Mouse (Mus musculus): Measurements from ENCODE around the gene Slc51a. TPM values are rescaled to one million over a fixed set of nuclear protein-coding genes. Genes with fewer than 3 reads are reported as not detected.

The Slc51a gene
- total RNA-seq, 2 experiments from 2014 or later, result 2.3 TPM

- DNase-seq, result no peak
- intact Hi-C loops (cut with DNase I), result no loop called here
Observed at GRCm38 (mm10) chr16:32441432-32441831, 46.2 kb downstream of the Slc51a start.

- intact Hi-C loops (cut with DNase I), result no loop called here
- no peak for DNase-seq
Observed at GRCm38 (mm10) chr16:32437266-32437665, 50.4 kb downstream of the Slc51a start.

GRCm38 (mm10) chr16:32436657-32437056, 51.0 kb downstream of the Slc51a start:
- DNase-seq, result no peak
- intact Hi-C loops (cut with DNase I), result no loop called here

- no peak for DNase-seq
- intact Hi-C loops (cut with DNase I), result loop anchor here (5.0 kb wide), 1 partner anchor 102 kb away; the partner anchor contains the start of gene Ubxn7
Observed at GRCm38 (mm10) chr16:32434691-32435090, 53.0 kb downstream of the Slc51a start.

DNA sequence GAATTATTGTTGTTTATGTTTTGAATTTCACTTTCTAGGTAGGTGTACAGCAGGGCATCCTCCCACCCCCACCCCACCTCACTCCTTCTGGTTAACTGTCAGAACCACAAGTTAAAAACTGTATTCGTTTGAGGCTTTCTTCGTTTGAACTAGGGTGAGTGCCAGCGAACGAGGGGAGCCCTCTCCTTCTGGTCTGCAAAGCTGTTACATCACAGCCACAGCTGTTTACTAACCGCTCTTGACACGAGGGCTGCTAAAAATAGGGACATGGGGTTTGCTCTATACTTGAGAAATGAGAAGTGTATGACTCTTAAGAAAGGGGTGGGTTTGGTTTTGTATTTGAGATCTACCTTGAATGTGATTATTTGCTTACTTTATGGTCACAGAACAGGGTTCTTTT, 53.6 kb downstream of the Slc51a start:
- intact Hi-C loops (cut with DNase I), result loop anchor here (5.0 kb wide), 1 partner anchor 102 kb away; the partner anchor contains the start of gene Ubxn7
- DNase-seq, result peak; percentile 25 to 43

- DNase-seq, result no peak
- intact Hi-C loops (cut with DNase I), result loop anchor here (5.0 kb wide), 1 partner anchor 101 kb away; the partner anchor contains the start of gene Ubxn7
Observed at GRCm38 (mm10) chr16:32433138-32433537, 54.5 kb downstream of the Slc51a start.

DNA sequence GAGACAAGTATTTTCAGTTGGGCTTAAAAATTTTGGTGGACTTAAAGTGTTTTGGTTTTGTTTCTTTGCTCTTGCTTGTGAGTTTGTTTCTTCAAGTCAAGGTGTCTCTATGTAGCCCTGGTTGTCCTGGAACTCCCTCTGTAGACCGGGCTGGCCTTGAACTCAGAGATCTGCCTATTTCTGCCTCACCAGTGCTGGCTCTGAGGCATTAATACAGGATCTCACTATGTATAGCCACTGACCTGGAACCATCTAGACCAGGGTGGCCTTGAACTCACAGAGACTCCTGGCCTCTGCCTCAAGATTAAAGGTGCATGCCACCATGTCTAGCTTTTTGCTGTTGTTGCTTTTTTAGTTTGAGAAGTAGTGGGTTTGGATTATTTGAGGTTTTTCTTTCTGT, 55.8 kb downstream of the Slc51a start:
- DNase-seq, result no peak
- intact Hi-C loops (cut with DNase I), result loop anchor here (5.0 kb wide), 1 partner anchor 100 kb away; the partner anchor contains the start of gene Ubxn7

DNA sequence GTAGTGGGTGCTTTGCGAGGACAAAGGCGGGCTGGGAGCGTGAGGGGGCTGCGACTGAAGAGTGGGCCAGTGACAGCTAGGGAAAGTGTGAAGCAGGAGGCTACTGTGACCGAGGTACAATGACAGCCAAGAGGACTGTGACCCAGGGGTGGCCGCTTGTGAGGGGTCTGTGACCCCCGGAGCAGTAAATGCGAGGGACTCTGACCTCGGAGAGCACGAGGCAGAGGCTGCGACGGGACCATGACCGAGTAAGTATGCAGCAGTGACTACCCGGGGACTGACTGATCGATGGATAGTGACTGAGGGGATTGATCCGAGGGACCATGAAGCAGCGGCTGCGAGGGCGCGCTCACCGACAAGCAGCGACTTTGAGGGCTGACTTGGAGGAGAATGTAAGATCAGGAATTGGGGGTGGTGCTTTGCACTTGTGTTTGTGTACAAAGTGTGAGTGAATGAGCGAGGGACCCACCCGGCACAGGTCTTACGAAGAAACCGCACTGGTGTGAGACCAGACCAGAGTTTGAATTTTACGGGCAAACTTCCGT, 56.6 kb downstream of the Slc51a start:
- intact Hi-C loops (cut with DNase I), result loop anchor here (5.0 kb wide), 1 partner anchor 99 kb away; the partner anchor contains the start of gene Ubxn7
- no peak for DNase-seq

GRCm38 (mm10) chr16:32430474-32431046, 57.1 kb downstream of the Slc51a start, which contains the start of gene Pcyt1a:
Pcyt1a (plus strand) TSS chr16:32430921.
- intact Hi-C loops (cut with DNase I), result loop anchor here (5.0 kb wide), 1 partner anchor 98 kb away; the partner anchor contains the start of gene Ubxn7
- peak; percentile 87 to 90 for DNase-seq

GRCm38 (mm10) chr16:32427506-32427905, 60.2 kb downstream of the Slc51a start:
- no peak for DNase-seq
- intact Hi-C loops (cut with DNase I), result no loop called here

Other genes with a start within 250 kb of the Slc51a start
- gene Fbxo45, start 240.7 kb downstream of the Slc51a start, total RNA-seq (2021), result 10 to 100 TPM; 12.9 to 13.3 TPM
- gene Wdr53, start 240.7 kb downstream of the Slc51a start, total RNA-seq (2021), result 1 to 10 TPM; 6.8 to 7.6 TPM
- gene Smco1, start 216.4 kb downstream of the Slc51a start, total RNA-seq (2021), result 10 to 100 TPM; 19.6 to 23.1 TPM
- gene Rnf168, start 210.4 kb downstream of the Slc51a start, total RNA-seq (2021), result 10 to 100 TPM; 15.2 to 15.7 TPM
- gene Ubxn7, start 155.6 kb downstream of the Slc51a start, total RNA-seq (2021), result 10 to 100 TPM; 35.4 to 39.2 TPM
- not detected for gene Tm4sf19, start 87.4 kb downstream of the Slc51a start, total RNA-seq (2021)
- gene Tctex1d2, start 68.2 kb downstream of the Slc51a start, total RNA-seq (2021), result 1 to 10 TPM; 5.7 to 6.0 TPM
- gene Pcyt1a, start 57.0 kb downstream of the Slc51a start, total RNA-seq (2021), result 100 to 1,000 TPM; 106 to 108 TPM
- not detected for gene Zdhhc19, start 8.4 kb upstream of the Slc51a start, total RNA-seq (2021)
- gene Tfrc, start 121.0 kb upstream of the Slc51a start, total RNA-seq (2021), result 100 to 1,000 TPM; 273 to 386 TPM
- gene Tnk2, start 156.0 kb upstream of the Slc51a start, total RNA-seq (2021), result 10 to 100 TPM; 24.1 to 26.7 TPM
- gene Muc4, start 248.0 kb upstream of the Slc51a start, total RNA-seq (2021), result under 1 TPM; 0.07 to 0.65 TPM

All from heart, postnatal 14 days (tissue).